Mouse (Mus musculus): ENCODE measurements at regions not wholly inside any gene's neighbourhood (a gene's known extent, or its start where the extent isn't known, plus 50 kb on each side); places are given as distances from the start of the nearest gene placed in this dataset.

GRCm38 (mm10) chr11:40395331-40395730 lies 299.7 kb downstream of the Mat2b start:
- no peak for TF ChIP-seq CTCF (IDR thresholded peaks at IDR 0.05; ENCODE audit: low read depth, low read length)
- TF ChIP-seq GATA1 (IDR thresholded peaks at IDR 0.05; ENCODE audit: borderline replicate concordance, low read length): no peak
- TF ChIP-seq TAL1 (conservative IDR thresholded peaks at IDR 0.05; ENCODE audit: low read depth, low read length): no peak
- no peak for TF ChIP-seq GATA2 (IDR thresholded peaks at IDR 0.05; ENCODE audit: borderline replicate concordance, low read depth, low read length)
- TF ChIP-seq POLR2AphosphoS5 (IDR thresholded peaks at IDR 0.05; ENCODE audit: insufficient replicate concordance, low read depth, low read length): no peak
